Mouse (Mus musculus) forebrain, embryonic 10.5 days (tissue): ENCODE results near the gene Snupn. TPM values are rescaled to one million over a fixed set of nuclear protein-coding genes. Genes with fewer than 3 reads are reported as not detected.
"Not testable (repeated sequence)": the region's sequence is repeated elsewhere in the genome, so short reads cannot be mapped to it uniquely, and the experiment has no call there.

ENCODE experiments used
- DNase-seq: peaks from one replicate; pipeline ENCODE4 v3.0.0-alpha.2; 2017; ENCODE audit warnings: low spot score; ENCODE audit errors: extremely low spot score
- H3K27ac ChIP-seq: fragments of 300-500 bp; sonication (generic); 2 replicates; pipeline ENCODE4 v1.5.1; 2016; ENCODE audit warnings: mild to moderate bottlenecking
- H3K27me3 ChIP-seq: fragments of 300-500 bp; sonication (generic); 2 replicates; pipeline ENCODE4 v1.6.1; 2016; ENCODE audit warnings: mild to moderate bottlenecking; ENCODE audit not compliant: poor library complexity, severe bottlenecking
- H3K36me3 ChIP-seq: fragments of 300-500 bp; sonication (generic); replicated peaks from 2 replicates; pipeline ENCODE4 v1.6.1; 2016; ENCODE audit warnings: mild to moderate bottlenecking, moderate library complexity
- H3K4me1 ChIP-seq: fragments of 300-500 bp; sonication (generic); 2 replicates; pipeline ENCODE4 v1.6.1; 2016
- H3K4me3 ChIP-seq: fragments of 300-500 bp; sonication (generic); 2 replicates; pipeline ENCODE4 v1.5.1; 2016; ENCODE audit warnings: mild to moderate bottlenecking, moderate library complexity
- H3K9me3 ChIP-seq: fragments of 300-500 bp; sonication (generic); 2 replicates; pipeline ENCODE4 v1.6.1; 2016; ENCODE audit warnings: mild to moderate bottlenecking, moderate library complexity
- WGBS: fragments of 180-500 bp; shearing (Covaris S2); methylation state at CpG from one replicate; pipeline ENCODE4 v1.1.7; 2016; 5-methylcytosine and 5-hydroxymethylcytosine counted together
- polyA plus RNA-seq: library from polyadenylated mRNA; unstranded; fragments of >200 nt; fragmentation: Nextera tagmentation; extraction: Ambion mirVana; gene quantifications from 2 replicates; pipeline ENCODE4 v1.2.1, GENCODE M21; 2016

Gene Snupn
- 28.9 and 29.3 TPM in 2 replicates for polyA plus RNA-seq

- Histone ChIP-seq H3K36me3 (peaks cover 3% of the 10 kb centered on the region; the same call in 1 of the 2 replicates), H3K9me3 (no peaks in the 10 kb centered on the region), H3K4me1 (peaks cover 16% of the 10 kb centered on the region), H3K27me3 (no peaks in the 10 kb centered on the region), H3K4me3 (peak within 1 kb of the TSS; percentile 71), H3K27ac (peak within 1 kb of the TSS; percentile 92)
- peak; percentile 96 for DNase-seq
- WGBS = under 1% methylated on average over 50 of the region's 50 CpGs
Observed at GRCm38 (mm10) chr9:56950414-56951400, at the start of gene Snupn. Gene Snupn (plus strand): TSS chr9:56950878.

GRCm38 (mm10) chr9:56901187-56901586 is 49.5 kb upstream of the Snupn start:
- no peak for DNase-seq
- H3K27me3 ChIP-seq = no peaks in the 10 kb centered on the region
- no peaks in the 10 kb centered on the region for H3K9me3 ChIP-seq
- no peak overlapping the region for H3K27ac ChIP-seq
- peaks cover 15% of the 10 kb centered on the region; the same call in 1 of the 2 replicates for H3K4me1 ChIP-seq
- WGBS = 72% methylated on average over 8 of the region's 8 CpGs
- H3K36me3 ChIP-seq = no peaks in the 10 kb centered on the region
- no peak overlapping the region for H3K4me3 ChIP-seq

DNA sequence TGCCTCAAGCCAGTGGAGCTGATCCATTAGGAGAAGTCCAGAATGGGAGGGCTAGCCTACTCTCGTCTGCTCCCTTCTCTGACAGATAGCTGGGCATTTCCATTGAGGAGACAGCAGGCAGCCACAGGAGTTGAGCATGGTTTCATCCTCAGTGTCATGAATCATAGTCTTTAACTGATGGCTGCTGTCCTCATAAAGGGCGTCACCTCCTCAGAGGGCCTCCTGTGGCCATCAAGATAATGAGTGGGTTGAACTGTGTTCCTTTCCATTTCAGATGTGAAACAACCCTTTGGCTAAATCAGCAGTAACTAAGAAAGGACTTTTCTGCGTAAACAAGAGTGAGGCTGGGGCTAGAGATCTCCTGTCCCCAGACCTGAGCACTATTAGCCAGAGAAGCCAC is 47.0 kb upstream of the Snupn start:
- H3K36me3 ChIP-seq = no peaks in the 10 kb centered on the region
- H3K4me1 ChIP-seq = peaks cover 15% of the 10 kb centered on the region; the same call in 1 of the 2 replicates
- no peaks in the 10 kb centered on the region for H3K9me3 ChIP-seq
- no peak for DNase-seq
- no peaks in the 10 kb centered on the region for H3K27me3 ChIP-seq
- no peak overlapping the region for H3K4me3 ChIP-seq
- no peak overlapping the region for H3K27ac ChIP-seq
- 85% methylated on average over 3 of the region's 3 CpGs for WGBS

DNA sequence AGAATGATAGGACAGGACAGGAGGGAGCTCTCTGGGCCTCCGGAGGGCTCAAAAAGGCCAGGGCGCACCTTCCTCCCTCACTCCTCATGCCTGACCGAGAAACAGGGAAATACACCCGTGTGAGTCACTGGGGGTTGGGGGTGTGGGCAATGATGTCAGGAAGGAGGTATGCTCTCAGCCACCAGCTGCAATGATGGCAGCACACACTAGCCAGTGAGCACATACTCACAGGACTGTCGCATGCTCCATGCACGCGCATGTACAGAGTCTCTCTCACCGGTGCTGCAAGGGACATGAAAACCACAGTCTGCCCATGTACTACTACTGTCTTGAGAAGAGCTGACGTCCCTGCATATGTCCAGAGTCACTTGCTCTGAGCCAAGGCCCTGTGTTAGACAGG is 43.1 kb upstream of the Snupn start:
- Histone ChIP-seq H3K27me3 (no peaks in the 10 kb centered on the region), H3K4me3 (no peak overlapping the region), H3K4me1 (no peaks in the 10 kb centered on the region), H3K27ac (no peak overlapping the region), H3K9me3 (no peaks in the 10 kb centered on the region), H3K36me3 (no peaks in the 10 kb centered on the region)
- DNase-seq = no peak
- 91% methylated on average over 9 of the region's 9 CpGs for WGBS

DNA sequence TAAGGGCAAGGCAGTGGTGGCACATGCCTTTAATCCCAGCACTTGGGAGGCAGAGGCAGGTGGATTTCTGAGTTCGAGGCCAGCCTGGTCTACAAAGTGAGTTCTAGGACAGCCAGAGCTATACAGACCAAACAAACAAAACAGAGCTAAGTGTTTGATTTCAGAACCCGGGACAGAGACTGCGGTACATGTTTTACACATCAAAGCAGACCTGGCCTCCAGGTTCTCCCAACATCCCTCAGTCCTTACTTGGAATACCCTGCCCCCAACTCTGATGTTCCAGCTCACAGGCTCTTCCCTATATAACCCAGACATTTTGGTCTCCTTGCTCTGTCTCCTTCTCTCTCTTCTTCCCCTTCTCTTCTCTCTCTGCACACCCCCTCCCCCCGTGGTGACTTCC is 40.7 kb upstream of the Snupn start:
- H3K27me3 ChIP-seq, H3K4me3 ChIP-seq, H3K27ac ChIP-seq, DNase-seq, H3K9me3 ChIP-seq, H3K4me1 ChIP-seq: not testable (repeated sequence)
- H3K36me3 ChIP-seq = peaks cover 11% of the 10 kb centered on the region
- WGBS = 59% methylated on average over 4 of the region's 4 CpGs

- Histone ChIP-seq H3K4me1 (no peaks in the 10 kb centered on the region), H3K27ac (no peak overlapping the region), H3K9me3 (no peaks in the 10 kb centered on the region), H3K27me3 (no peaks in the 10 kb centered on the region), H3K36me3 (peaks cover 20% of the 10 kb centered on the region), H3K4me3 (no peak overlapping the region)
- no peak for DNase-seq
- 67% methylated on average over 1 of the region's 1 CpGs for WGBS
Observed at GRCm38 (mm10) chr9:56911017-56911416, 39.7 kb upstream of the Snupn start.

GRCm38 (mm10) chr9:56913991-56914390 is 36.7 kb upstream of the Snupn start:
- Histone ChIP-seq H3K36me3 (peaks cover 50% of the 10 kb centered on the region), H3K27ac (no peak overlapping the region)
- 89% methylated on average over 9 of the region's 9 CpGs for WGBS

DNA sequence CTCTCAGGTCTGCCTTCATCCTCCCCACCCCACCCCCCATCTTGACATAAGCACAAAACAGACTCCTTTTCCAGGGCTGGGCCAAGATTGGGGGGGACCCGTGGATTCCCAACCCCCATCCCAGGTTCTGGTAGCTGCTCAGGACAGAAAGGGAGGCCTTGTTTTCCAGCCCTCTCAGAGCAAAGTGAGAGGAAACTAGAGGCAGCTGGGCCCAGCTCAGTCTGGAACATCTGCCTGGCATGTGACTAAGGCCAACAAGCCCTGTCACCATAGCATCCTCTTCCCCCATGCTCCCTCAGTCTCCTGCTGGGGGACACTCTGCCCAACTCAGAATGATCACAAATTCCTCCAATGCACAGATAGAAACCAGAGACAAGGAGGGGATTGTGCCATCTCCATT is 35.6 kb upstream of the Snupn start:
- 91% methylated on average over 1 of the region's 1 CpGs for WGBS
- Histone ChIP-seq H3K27ac (no peak overlapping the region), H3K27me3 (no peaks in the 10 kb centered on the region), H3K36me3 (peaks cover 61% of the 10 kb centered on the region), H3K4me1 (no peaks in the 10 kb centered on the region), H3K9me3 (no peaks in the 10 kb centered on the region), H3K4me3 (no peak overlapping the region)
- DNase-seq = no peak

More at GRCm38 (mm10) chr9:56913991-56914390, 36.7 kb upstream of the Snupn start:
- Histone ChIP-seq H3K9me3 (no peaks in the 10 kb centered on the region), H3K27me3 (no peaks in the 10 kb centered on the region), H3K4me1 (no peaks in the 10 kb centered on the region), H3K4me3 (no peak overlapping the region)
- no peak for DNase-seq

GRCm38 (mm10) chr9:56915695-56916410 is 34.8 kb upstream of the Snupn start:
- no peaks in the 10 kb centered on the region for H3K9me3 ChIP-seq
- H3K27me3 ChIP-seq = no peaks in the 10 kb centered on the region
- no peak overlapping the region for H3K4me3 ChIP-seq
- no peaks in the 10 kb centered on the region for H3K4me1 ChIP-seq
- H3K36me3 ChIP-seq = peaks cover 68% of the 10 kb centered on the region
- no peak overlapping the region for H3K27ac ChIP-seq
- DNase-seq = no peak
- WGBS = 77% methylated on average over 5 of the region's 5 CpGs

- H3K36me3 ChIP-seq = peaks cover 81% of the 10 kb centered on the region
- H3K9me3 ChIP-seq = peaks cover 7% of the 10 kb centered on the region; the same call in 1 of the 2 replicates
- no peak for DNase-seq
- H3K27ac ChIP-seq = no peak overlapping the region
- 74% methylated on average over 2 of the region's 2 CpGs for WGBS
- no peaks in the 10 kb centered on the region for H3K4me1 ChIP-seq
- H3K27me3 ChIP-seq = no peaks in the 10 kb centered on the region
- H3K4me3 ChIP-seq = no peak overlapping the region
Observed at GRCm38 (mm10) chr9:56917131-56917530, 33.5 kb upstream of the Snupn start.

GRCm38 (mm10) chr9:56918466-56918865 is 32.2 kb upstream of the Snupn start:
- Histone ChIP-seq H3K9me3 (peaks cover 8% of the 10 kb centered on the region; the same call in 1 of the 2 replicates), H3K36me3 (peaks cover 95% of the 10 kb centered on the region)
- WGBS = 96% methylated on average over 13 of the region's 13 CpGs

DNA sequence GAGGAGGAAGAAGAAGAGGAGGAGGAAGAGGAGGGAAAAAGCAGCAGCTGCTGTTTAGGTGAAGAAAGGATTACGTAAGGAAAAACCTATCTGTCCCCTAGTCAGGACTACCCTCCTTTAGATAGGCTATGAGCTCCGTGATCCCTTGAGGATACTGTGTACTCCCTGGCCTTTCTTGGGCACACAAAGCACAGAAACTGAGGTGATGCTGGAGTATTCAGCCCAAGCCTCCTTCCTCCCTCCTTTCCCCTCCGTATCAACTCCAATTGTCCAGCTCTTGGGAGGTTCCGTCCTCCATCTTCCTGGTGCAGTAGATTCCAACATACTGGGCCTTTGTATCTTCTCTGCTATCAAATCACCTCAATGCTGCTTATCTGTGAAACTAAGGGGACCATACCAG is 27.9 kb upstream of the Snupn start:
- Histone ChIP-seq H3K36me3 (peaks cover 85% of the 10 kb centered on the region), H3K4me3 (no peak overlapping the region), H3K9me3 (peaks cover 8% of the 10 kb centered on the region; the same call in 1 of the 2 replicates), H3K27me3 (no peaks in the 10 kb centered on the region), H3K4me1 (peaks cover 47% of the 10 kb centered on the region), H3K27ac (no peak overlapping the region)
- 90% methylated on average over 4 of the region's 4 CpGs for WGBS
- DNase-seq = no peak

More at GRCm38 (mm10) chr9:56918466-56918865, 32.2 kb upstream of the Snupn start:
- Histone ChIP-seq H3K27me3 (no peaks in the 10 kb centered on the region), H3K4me3 (no peak overlapping the region), H3K4me1 (peaks cover 6% of the 10 kb centered on the region), H3K27ac (no peak overlapping the region)
- DNase-seq = no peak
